Mouse (Mus musculus) adrenal gland, postnatal 14 days (tissue): ENCODE measurements around the gene Rcc2. TPM values are rescaled to one million over a fixed set of nuclear protein-coding genes. Genes with fewer than 3 reads are reported as not detected.

Experiments used
- DNase-seq: peaks from one replicate; pipeline ENCODE4 v3.0.0; 2021; ENCODE audit warnings: mixed read lengths
- long read RNA-seq, 2 experiments: library from polyadenylated mRNA; stranded (forward); transcript quantifications; one replicate each; pipeline ENCODE4 v2.0.0; 2021
- total RNA-seq: library from RNA; stranded (reverse); gene quantifications from 2 replicates; pipeline ENCODE4 v1.2.3, GENCODE M21; 2021

The Rcc2 gene
- 71.3 and 74.2 TPM in 2 replicates for total RNA-seq
- long read RNA-seq, experiment 1, transcript Rcc2-201 (13 exons, 3,767 nt) = major isoform, 74 of 141 reads
- long read RNA-seq, experiment 1, partial matches to known transcripts = 57 of 141 reads
- long read RNA-seq, experiment 1, other reads (novel, unspliced or antisense) = 10 of 141 reads
- long read RNA-seq, experiment 2, transcript Rcc2-201 (13 exons, 3,767 nt) = major isoform, 48 of 88 reads
- long read RNA-seq, experiment 2, partial matches to known transcripts = 23 of 88 reads
- long read RNA-seq, experiment 2, other reads (novel, unspliced or antisense) = 17 of 88 reads

DNA sequence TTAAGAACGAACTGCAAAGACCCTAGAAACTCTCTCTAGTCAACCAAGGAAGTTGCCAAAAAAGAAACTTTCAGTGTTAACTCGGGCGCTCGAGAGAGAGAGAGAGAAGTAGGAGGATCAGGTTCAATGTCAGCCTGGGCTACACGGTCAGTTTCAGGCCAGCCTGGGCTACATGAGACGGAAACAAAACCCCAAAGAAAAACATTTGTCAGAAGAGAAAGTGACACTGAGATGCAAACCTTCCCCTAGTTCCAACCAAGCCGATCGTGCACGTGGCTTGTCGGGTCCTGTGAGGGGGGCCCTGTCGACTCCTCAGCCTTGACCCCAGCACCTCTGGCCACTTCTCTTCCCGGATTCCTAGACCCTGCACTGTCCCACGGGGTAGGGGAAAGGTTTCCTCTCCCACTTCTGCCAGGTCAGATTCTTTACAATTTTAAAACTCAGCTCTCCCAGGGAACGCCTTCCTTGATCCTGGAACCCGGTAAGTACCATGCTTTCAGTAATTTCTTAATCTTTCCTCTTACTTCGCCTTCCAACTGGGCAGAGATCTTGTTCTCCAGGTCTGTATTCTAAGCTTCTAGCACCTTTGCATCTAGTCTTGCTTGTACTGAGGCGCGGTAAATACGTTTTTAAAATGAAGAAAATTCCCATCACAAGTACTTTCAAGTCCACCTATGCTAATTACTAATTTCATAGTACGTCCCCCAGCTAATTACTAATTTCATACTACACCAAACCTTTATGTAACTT is at the start of gene Rcc2:
TSS of gene Rcc2 (plus strand) at position 273 of the 750 bp plus-strand sequence.
- no peak for DNase-seq

DNA sequence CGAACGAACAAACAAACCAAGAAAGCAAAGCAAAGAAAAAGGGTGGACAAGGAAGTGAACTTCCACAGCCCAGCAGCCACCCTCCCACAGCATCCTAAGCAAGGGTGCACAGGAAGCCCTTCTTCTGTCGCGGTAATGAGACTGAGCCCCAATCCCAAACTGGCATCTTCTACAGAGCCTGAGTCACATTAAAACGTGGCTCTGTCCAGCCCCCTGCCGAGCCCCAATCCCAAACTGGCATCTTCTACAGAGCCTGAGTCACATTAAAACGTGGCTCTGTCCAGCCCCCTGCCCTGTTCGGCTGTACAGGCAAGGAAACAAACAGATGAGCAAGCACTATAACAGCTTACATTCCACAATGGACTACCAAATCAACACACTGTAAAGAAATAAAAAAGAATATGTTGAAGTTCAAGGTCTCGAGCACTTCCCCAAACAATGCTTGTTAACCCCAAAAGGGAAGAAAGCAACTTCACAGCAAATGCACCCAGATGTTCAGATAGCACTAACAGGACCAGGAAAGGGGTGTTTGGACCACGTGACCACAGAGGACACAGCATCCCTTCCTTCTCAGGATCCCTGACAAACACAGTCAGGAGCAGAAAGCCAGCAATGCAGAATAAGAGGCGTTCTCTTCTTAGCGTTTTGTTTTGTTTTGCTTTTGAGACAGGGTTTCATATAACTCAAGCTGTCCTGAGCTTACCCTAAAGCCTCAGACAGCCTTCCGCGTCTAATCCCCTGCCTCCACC is 46.3 kb upstream of the Rcc2 start:
- no peak for DNase-seq

GRCm38 (mm10) chr4:140654798-140655197 is 45.5 kb upstream of the Rcc2 start:
- DNase-seq = no peak

DNA sequence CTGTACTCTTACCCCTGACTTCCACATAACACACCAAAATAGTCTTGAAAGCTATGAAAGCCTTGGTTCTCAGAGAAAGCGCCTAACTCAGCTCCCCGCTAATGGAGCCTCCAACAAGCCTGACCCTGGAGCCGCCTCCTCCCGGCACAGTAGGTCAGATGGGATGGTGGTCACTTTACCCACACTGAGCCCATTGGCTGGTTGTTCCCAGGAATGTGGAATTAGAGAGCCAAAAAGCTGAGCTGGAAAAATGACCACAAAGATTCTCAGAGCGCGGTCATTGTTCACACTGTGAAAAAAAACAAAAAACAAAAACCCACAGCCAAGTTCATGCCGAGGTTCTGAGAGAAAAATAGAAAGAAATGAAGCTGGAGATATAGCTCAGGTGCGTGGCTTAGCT is 43.8 kb upstream of the Rcc2 start:
- no peak for DNase-seq

DNA sequence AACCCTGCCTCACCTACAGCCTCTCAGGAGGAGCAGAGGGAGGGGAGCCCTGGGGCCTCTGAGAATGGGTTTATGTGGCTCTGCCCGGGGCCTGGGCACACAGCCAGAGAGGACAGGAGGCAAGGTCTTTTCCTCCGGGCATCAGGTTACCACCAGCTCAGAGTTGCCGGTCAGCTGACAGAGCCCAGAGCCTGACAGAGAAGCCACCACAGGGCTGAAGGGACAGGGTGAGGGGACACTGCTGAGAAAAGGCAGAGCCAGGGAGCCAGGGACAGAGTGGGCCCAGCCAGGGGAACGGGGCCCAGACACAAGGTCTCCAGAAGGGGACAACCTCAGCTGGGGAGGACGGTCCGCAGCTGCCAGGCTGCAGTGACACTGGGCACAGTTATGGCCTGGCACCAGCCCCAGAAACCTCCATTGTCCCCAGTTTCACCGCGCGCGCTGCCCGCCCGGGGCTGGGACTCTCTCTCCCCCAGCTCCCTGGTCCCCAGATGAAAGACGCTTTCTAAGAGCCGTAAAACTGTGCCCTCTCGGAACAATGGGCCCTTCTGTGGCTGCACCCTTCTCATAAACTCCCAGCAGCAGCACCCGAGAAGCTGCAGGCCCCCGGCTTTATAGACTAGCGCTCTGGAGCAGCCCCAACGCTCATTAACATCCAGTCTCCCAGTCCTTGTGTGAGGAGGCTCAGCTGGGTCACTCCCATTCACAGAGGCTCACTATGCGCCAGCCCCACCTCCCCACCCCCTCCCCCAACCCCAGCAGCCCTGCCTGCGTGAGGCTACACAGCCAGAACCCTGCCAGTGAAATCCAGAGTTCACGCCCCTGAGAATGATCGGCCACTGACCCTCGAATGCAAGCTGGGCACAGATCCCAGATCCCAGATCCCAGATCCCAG is 42.4 kb upstream of the Rcc2 start:
- peak; percentile 94 for DNase-seq

DNA sequence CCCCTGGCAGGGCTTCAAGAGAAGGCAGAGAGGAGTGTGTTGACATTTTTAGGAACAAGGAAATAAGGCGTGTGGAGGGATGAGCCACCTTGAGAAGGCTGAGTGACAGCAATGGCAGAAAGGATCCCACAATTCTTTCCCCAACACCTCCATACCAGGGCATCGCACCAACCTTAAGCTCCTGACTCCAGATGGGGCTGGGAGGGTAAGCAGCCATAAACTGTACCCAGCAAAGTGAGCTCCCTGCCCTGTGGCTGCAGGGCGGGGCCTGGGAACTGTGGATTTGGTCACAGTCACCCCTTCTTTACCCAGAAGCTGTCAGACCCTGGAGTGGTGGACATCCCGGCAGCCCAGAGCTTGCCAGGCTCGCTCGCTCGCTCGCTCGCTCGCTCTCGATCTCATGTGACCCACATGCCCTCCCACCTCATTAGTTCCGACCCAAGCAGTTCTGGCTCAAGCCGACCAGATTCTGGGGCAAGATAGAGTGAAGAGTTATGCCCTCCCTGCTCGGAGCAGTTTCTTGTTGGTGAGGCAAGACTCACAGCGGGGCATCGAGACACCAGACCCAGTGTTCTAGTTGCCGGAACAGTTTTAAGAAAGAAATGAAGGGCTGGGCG is 38.8 kb upstream of the Rcc2 start:
- DNase-seq = no peak

DNA sequence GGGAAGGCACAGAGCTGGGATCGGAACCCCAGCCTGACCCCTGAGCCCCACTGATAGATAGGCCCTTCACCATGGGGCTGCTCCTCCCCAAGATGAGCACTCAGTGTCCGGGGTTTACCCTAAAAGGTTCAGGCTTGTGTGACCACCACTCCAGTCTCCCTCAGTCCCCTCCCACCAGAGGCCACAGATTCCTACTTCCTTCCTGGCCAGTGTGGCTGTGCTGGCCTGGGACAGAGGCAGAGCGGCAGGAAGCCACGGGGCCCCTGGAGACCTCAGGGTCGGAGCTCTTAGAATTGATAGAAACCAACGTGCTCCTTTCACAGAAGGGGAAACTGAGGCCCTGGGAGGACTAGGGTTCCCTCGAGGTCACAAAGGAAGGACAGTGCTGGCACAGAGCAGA is 37.9 kb upstream of the Rcc2 start:
- peak; percentile 30 for DNase-seq

DNA sequence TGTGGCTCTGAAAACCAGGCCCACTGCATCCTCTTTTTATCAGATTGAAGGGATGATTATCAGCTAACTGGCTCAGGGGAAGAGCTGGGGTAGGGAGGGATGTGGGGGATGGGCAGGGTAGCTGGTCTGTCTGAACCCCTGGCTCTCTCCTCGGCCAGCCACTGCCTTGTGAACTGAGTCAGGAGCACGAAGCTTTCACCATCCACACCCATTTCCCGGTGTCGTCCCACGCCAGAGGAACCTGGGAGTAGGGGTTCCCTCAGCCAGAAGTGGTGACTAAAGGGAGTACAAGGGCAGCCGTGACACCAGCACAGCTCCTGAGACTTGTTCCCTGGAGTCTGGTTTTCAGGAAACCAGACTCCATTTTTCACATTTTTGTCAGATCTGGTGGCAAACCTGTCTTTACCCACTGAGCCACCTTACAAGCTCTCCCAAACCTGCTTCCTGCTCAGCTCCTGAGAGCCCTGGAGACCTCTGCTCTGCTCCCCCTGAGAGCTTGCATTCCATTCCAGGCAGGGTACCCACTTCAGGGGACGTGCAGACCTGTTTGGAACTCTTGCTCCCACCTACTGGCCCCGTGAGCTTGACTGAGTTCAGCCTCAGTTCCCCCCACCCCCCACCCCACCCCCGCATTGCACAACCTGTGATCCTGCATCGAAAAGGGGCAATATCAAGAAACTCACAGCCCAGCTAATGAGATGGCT is 37.3 kb upstream of the Rcc2 start:
- peak; percentile 34 for DNase-seq

DNA sequence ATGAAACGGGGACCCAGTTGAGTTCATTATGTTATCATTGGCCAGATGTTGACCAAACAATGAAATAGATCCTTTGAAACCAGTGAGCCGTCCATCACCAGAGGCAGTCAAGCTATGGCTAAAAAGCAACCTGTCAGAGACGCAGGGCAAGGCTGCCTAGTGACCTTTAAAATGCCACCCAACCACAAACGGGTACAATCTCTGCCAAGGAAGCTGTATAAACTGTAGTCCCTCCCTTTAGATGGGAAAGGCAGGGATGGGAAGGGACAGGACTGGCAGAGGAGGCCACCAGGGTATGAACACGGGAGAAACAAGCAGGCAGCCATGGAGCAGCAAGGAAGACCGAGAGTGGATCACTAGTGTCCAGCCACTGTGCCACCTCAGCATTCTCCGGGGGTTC is 35.3 kb upstream of the Rcc2 start:
- DNase-seq = no peak

- DNase-seq = peak; percentile 74
These were observed 34.6 kb upstream of the Rcc2 start, which contains the start of gene Arhgef10l for GRCm38 (mm10) chr4:140665760-140666159. Arhgef10l (minus strand) TSS chr4:140666012.

DNA sequence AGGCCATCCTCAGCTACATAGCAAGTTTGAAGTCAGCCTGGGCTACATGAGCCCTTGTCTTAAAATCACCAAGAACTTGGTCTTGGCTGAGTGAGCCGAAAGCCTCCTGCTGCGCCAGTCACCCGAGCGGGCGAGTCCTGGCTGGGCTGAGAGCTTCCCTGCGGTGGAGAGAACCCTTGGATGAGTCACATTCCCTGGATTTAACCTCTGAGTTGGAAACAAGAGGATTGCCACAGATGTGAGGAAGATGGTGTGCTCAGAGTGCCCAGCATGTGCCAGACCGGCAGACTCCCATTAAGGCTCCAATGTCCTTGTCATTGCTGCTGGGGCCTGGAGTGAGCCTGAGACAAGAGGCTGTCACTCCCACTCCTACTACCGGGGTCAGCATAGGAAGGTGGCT is 32.5 kb upstream of the Rcc2 start:
- no peak for DNase-seq

- no peak for DNase-seq
These were observed 26.6 kb upstream of the Rcc2 start for GRCm38 (mm10) chr4:140673527-140674264.

- DNase-seq = peak; percentile 96
These were observed 25.9 kb upstream of the Rcc2 start for GRCm38 (mm10) chr4:140674345-140674926.

DNA sequence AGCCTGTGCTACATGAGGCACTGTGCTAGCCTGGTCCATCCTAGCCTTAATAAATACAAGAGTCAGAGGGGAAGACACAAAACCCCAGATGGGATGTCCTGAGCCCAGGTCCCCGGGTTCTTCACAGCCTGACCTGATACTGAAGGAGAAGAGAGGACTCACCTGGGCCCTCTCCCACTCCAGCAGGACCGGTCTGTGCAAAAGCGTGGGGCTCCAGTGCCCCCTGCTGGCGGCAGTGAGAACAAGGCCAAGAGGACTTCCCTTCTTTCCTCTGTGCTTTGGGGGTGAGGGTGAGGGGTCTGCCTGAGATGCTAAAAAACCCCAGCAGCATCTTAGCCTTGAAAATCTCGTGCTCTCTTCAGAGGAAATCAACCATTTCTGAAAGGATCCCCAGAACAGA is 21.3 kb upstream of the Rcc2 start:
- peak; percentile 57 for DNase-seq

DNA sequence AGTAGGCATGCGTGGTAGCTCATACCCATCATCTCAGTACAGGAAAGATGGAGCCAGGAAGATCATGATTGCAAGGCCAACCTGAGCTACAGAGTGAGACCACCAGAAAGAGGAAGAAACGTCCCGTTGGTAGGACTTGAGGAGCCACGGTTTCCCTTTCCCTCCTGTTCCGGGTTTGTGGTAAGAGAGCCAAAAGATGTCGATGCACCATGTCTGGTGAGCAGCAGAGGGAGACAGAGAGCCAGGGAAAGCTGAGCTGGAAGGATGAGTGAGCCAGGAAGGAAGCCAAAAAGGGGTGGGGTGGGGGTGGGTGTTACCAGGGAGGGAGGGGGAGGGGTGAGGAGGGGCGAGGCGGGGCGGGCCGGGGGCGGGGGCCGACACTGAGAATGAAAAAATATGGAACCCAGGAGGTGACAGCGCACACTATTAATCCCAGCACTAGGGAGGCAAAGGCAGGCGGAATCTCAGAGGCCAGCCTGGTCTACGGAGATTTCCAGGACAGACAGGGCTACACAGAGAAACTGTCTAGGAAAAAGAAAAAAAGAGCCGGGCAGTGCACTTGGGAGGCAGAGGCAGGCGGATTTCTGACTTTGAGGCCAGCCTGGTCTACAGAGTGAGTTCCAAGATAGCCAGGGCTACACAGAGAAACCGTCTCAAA is 20.5 kb upstream of the Rcc2 start:
- peak; percentile 88 for DNase-seq

DNA sequence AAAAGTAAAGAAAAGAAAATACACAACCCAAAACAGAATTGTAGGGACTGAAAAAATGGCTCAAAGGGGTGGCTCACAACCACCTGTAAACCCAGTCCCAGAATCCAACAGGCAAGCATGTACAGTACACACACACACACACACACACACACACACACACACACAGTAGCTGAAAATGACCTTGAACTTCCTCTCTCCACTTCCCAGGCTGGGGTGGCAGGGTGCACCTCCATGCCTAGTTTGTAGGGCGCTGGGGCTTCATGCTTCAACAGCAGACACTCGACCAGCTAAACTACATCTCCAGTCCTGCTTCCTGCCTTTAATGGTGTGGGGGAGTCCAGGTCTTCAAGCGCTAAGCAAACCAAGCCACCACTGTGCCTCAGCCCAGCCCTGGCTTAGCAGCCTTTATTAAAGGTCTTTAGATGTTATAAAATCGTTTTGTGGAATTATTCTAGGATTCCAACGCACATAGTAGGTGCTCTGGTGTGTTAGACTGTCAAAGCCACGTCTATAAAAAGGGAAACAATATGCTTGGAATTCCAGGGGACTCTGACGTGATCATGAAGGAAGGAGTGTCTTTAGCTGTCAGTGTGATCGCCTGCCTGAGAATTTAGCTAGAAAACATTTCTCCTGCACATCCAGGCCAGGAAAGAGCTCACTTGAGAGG is 19.5 kb upstream of the Rcc2 start:
- no peak for DNase-seq

DNA sequence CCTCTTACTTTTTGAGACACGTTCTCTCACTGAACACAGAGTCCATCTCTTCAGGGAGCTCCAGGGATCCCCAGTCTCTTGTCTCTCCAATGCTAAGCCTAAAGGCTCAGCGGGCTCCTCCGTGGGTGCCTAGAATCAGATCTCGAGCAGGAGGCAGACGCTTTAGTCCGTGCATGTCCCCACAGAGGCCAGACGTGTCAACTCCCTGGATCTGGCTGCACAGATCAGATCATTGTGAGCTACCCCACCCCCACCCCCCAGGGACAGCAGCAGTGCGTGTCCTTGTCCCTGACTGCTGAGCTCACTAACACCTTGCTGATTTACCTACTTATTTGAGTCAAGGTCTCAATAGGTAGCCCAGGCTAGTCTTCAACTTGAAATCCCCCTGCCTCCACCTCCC is 16.7 kb upstream of the Rcc2 start:
- no peak for DNase-seq

DNA sequence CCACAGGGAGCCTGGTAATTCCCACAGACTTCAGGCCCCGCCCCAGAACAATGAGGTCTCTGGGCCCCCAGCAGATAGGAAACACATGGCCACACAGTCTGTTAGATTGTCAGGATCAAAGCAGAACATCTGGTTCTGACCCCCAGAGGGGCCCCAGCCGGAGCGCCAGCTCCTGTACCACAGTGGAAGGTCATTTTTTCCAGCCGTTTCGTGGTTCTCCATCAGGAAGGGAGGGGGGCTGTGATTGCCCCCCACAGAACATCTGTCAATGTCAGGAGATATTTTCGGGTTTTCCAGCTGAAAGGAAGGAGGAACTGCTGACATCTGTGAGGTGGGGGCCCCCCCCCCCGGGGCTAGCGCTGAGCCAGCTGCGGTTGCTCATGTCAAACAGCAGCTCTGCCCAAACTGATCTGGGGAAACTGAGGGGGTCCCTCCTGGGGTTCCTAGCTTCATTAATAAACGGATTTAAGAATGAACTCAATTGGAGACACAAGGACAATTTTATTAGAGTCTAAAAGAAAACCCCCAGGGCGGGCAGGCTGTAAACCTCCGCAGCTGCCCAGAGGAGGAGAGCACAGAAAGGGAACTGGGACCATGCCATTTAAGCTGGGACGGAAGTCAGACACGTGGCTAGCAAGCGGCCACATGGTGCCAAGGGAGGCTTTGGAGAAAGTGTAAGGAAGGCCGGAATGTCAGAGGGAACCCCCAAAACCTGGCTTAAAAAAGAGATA is 16.0 kb upstream of the Rcc2 start:
- peak; percentile 65 for DNase-seq
